Mouse (Mus musculus) kidney, postnatal 4 days (tissue): ENCODE data around the gene Pold4.
A peak's percentile ranks its signal among the peaks of the same experiment; 100 is the strongest.

Experiments used
- DNase-seq, 2 experiments: peaks; one replicate each; pipeline ENCODE4 v3.0.0; 2021; ENCODE audit warnings: mixed read lengths in 2 of 2

Pold4 gene

DNA sequence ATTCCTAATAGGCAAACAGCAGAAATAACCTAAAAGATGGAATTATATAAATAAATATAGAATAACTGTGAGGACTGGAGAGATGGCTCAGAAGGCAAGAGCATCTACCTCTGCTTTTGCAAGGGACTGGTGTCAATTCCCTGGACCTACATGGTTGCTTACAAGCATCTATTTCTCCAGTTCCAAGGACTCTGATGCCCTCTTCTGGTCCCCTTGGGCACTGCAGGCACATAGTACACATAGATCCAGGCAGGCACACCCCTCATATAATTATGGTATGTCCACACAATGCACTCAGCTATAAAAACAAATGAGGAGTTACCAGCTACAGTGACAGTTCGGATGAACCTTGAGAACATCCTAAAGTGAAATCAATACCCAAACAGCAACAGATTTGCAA lies 47.8 kb downstream of the Pold4 start:
- DNase-seq: peak in 1 of 2 experiments; percentile 45

GRCm38 (mm10) chr19:4280425-4280824 lies 48.7 kb downstream of the Pold4 start:
- no peak for DNase-seq

- DNase-seq: peak; percentile 90 to 95
Measured at GRCm38 (mm10) chr19:4282898-4283553, 51.3 kb downstream of the Pold4 start, which contains the start of gene Ankrd13d. TSS of gene Ankrd13d (minus strand) at chr19:4283137.
